Mouse (Mus musculus) CH12.LX (cell line): ENCODE data around the gene Plekhb1. TPM values are rescaled to one million over a fixed set of nuclear protein-coding genes. Genes with fewer than 3 reads are reported as not detected.

Source experiments
- DNase-seq: peaks from one replicate; pipeline ENCODE4 v3.0.0-alpha.2; 2013; ENCODE audit errors: extremely low read depth
- H3K27ac ChIP-seq: 2 replicates; pipeline ENCODE4 v1.5.1; 2012; ENCODE audit warnings: low read depth, mild to moderate bottlenecking, control low read depth, moderate library complexity; ENCODE audit not compliant: insufficient read depth
- H3K27me3 ChIP-seq: replicated peaks from 2 replicates; pipeline ENCODE3; 2012; ENCODE audit warnings: inconsistent platforms
- H3K36me3 ChIP-seq, 2 experiments: replicated peaks in 1 of 2; 2 replicates each; pipeline versions ENCODE3 to v1.6.1; 2012; ENCODE audit warnings: inconsistent platforms in 1 of 2, low read length in 1 of 2, mild to moderate bottlenecking in 1 of 2, mixed read lengths in 1 of 2, moderate library complexity in 1 of 2; ENCODE audit not compliant: control insufficient read depth in 1 of 2, insufficient read depth in 1 of 2
- H3K4me1 ChIP-seq, 2 experiments: 2 replicates each; pipeline ENCODE4 v1.6.1; 2012; ENCODE audit warnings: inconsistent platforms in 1 of 2, moderate library complexity in 1 of 2; ENCODE audit not compliant: insufficient read depth in 2 of 2, control insufficient read depth in 1 of 2
- H3K4me2 ChIP-seq: 2 replicates; pipeline ENCODE4 v1.6.1; 2012; ENCODE audit warnings: low read depth, mild to moderate bottlenecking, control low read depth; ENCODE audit not compliant: poor library complexity, insufficient read depth, severe bottlenecking
- H3K4me3 ChIP-seq, 3 experiments: fragments of 150-350 bp in 1 of 3; sonication (generic) in 1 of 3; replicated peaks in 1 of 3; 2 replicates each; pipeline versions ENCODE3 to v1.5.1; 2011 to 2012; ENCODE audit warnings: low read depth in 2 of 3, low read length in 2 of 3, mild to moderate bottlenecking in 2 of 3, moderate library complexity in 2 of 3, control low read depth in 1 of 3, improper control_type of control experiment in 1 of 3, inconsistent platforms in 1 of 3, mixed read lengths in 1 of 3; ENCODE audit not compliant: poor library complexity in 1 of 3
- H3K79me2 ChIP-seq: replicated peaks from 2 replicates; pipeline ENCODE4 v1.6.1; 2012; ENCODE audit warnings: mild to moderate bottlenecking, moderate library complexity; ENCODE audit not compliant: control insufficient read depth, poor library complexity, insufficient read depth, severe bottlenecking; ENCODE audit errors: extremely low read depth
- H3K9ac ChIP-seq: 2 replicates; pipeline ENCODE4 v1.6.1; 2012; ENCODE audit warnings: low read depth, mild to moderate bottlenecking, control low read depth, moderate library complexity; ENCODE audit not compliant: insufficient read depth
- H3K9me3 ChIP-seq: replicated peaks from 2 replicates; pipeline ENCODE3; 2012; ENCODE audit warnings: low read length, inconsistent platforms, mixed read lengths
- BHLHE40 ChIP-seq: IDR thresholded peaks from 2 replicates; pipeline ENCODE4 v1.6.1; 2011; ENCODE audit warnings: mild to moderate bottlenecking, low read depth, low read length, improper control_type of control experiment
- CHD1 ChIP-seq: IDR thresholded peaks from 2 replicates; pipeline ENCODE4 v1.6.1; 2012; ENCODE audit warnings: low read depth, low read length, improper control_type of control experiment, inconsistent platforms
- CTCF ChIP-seq, 2 experiments: IDR thresholded peaks in 1 of 2; conservative IDR thresholded peaks in 1 of 2; 2 replicates each; pipeline ENCODE4 v1.5.1; 2011 to 2012; ENCODE audit warnings: low read depth in 2 of 2, low read length in 2 of 2, improper control_type of control experiment in 1 of 2, inconsistent platforms in 1 of 2, mild to moderate bottlenecking in 1 of 2, moderate library complexity in 1 of 2
- EP300 ChIP-seq: IDR thresholded peaks from 2 replicates; pipeline ENCODE4 v1.6.1; 2011; ENCODE audit warnings: low read length, improper control_type of control experiment
- ETS1 ChIP-seq: conservative IDR thresholded peaks from 2 replicates; pipeline ENCODE4 v1.6.1; 2012; ENCODE audit warnings: low read depth, mild to moderate bottlenecking, inconsistent platforms, low read length, improper control_type of control experiment, moderate library complexity
- JUN ChIP-seq: IDR thresholded peaks from 2 replicates; pipeline ENCODE4 v1.6.1; 2011; ENCODE audit warnings: low read depth, mild to moderate bottlenecking, low read length, improper control_type of control experiment, moderate library complexity; ENCODE audit not compliant: insufficient read depth
- KAT2A ChIP-seq: IDR thresholded peaks from 2 replicates; pipeline ENCODE4 v1.6.1; 2012; ENCODE audit warnings: low read length, improper control_type of control experiment, inconsistent platforms; ENCODE audit not compliant: insufficient replicate concordance
- MXI1 ChIP-seq: IDR thresholded peaks from 2 replicates; pipeline ENCODE4 v1.6.1; 2011; ENCODE audit warnings: mild to moderate bottlenecking, low read depth, low read length, improper control_type of control experiment
- NRF1 ChIP-seq: IDR thresholded peaks from 2 replicates; pipeline ENCODE4 v1.6.1; 2014; ENCODE audit warnings: low read depth, mild to moderate bottlenecking, inconsistent platforms, low read length, improper control_type of control experiment, moderate library complexity
- RAD21 ChIP-seq: IDR thresholded peaks from 2 replicates; pipeline ENCODE4 v1.6.1; 2011; ENCODE audit warnings: low read depth, mild to moderate bottlenecking, low read length, improper control_type of control experiment, moderate library complexity
- SMC3 ChIP-seq: IDR thresholded peaks from 2 replicates; pipeline ENCODE4 v1.6.1; 2011; ENCODE audit warnings: low read depth, low read length, improper control_type of control experiment
- TBP ChIP-seq: conservative IDR thresholded peaks from 2 replicates; pipeline ENCODE4 v1.6.1; 2011; ENCODE audit warnings: low read depth, low read length, improper control_type of control experiment
- TCF12 ChIP-seq: IDR thresholded peaks from 2 replicates; pipeline ENCODE4 v1.6.1; 2014; ENCODE audit warnings: low read depth, mild to moderate bottlenecking, inconsistent platforms, low read length, improper control_type of control experiment
- USF2 ChIP-seq: conservative IDR thresholded peaks from 2 replicates; pipeline ENCODE4 v1.6.1; 2011; ENCODE audit warnings: low read depth, low read length, improper control_type of control experiment
- ZKSCAN1 ChIP-seq: IDR thresholded peaks from 2 replicates; pipeline ENCODE4 v1.6.1; 2012; ENCODE audit warnings: low read depth, inconsistent platforms, low read length, improper control_type of control experiment, borderline replicate concordance
- ZNF384 ChIP-seq: IDR thresholded peaks from 2 replicates; pipeline ENCODE4 v1.6.1; 2012; ENCODE audit warnings: low read depth, low read length, improper control_type of control experiment, inconsistent platforms
- dilution Hi-C: fragments of 300-500 bp; cut with MboI; formaldehyde crosslinking; loops from 2 replicates; pipeline ENCODE4 v1.14.3; 2020; ENCODE audit warnings: low sequenced_read_pairs; ENCODE audit not compliant: extremely low pct_unique_long_range_greater_than_20kb, extremely low pct_ligation_motif_present
- in situ Hi-C: fragments of 300-500 bp; cut with MboI; formaldehyde crosslinking; loops from 3 replicates; pipeline ENCODE4 v1.14.3; 2019; ENCODE audit warnings: low sequenced_read_pairs, low pct_ligation_motif_present, low pct_unique_long_range_greater_than_20kb, mixed read lengths
- polyA plus RNA-seq: library from polyadenylated mRNA; unstranded; fragments of >175 nt; gene quantifications from 2 replicates; pipeline ENCODE4 v1.2.1, GENCODE M21; 2012; ENCODE audit warnings: low read depth; ENCODE audit not compliant: insufficient read length
- total RNA-seq, 2 experiments: library from RNA; depleted of rRNA; stranded (reverse); fragments of 300-350 nt in 1 of 2; fragments of >200 nt in 1 of 2; gene quantifications; 2 replicates each; pipeline ENCODE4 v1.2.3; 2012 to 2014

Plekhb1 gene
- total and polyA plus RNA-seq, 3 experiments: 0.04 TPM; not detected in 2

- dilution Hi-C loops: no loop called here
- H3K4me3 ChIP-seq: no peak overlapping the region
Observed at GRCm38 (mm10) chr7:100649095-100649494, 13.1 kb downstream of the Plekhb1 start.

GRCm38 (mm10) chr7:100645147-100645546, 17.1 kb downstream of the Plekhb1 start:
- Histone ChIP-seq H3K4me2 (no peak overlapping the region), H3K27me3 (no peaks in the 10 kb centered on the region)
- peak; percentile 63 for DNase-seq
- no peak for TF ChIP-seq CHD1
- no peak for TF ChIP-seq ETS1
- TF ChIP-seq RAD21: peak; percentile 76
- peak; percentile 78 to 82 for TF ChIP-seq CTCF (conservative IDR thresholded peaks at IDR 0.05 in 1 of 2, IDR thresholded peaks at IDR 0.05 in 1 of 2; ENCODE audit: low read depth in 2 of 2, low read length in 2 of 2)
- TF ChIP-seq SMC3: peak; percentile 69
- TF ChIP-seq, all 38 proteins: peak for 3
- Histone ChIP-seq H3K9me3 (no peaks in the 10 kb centered on the region), H3K36me3 (peaks cover 0 to 26% of the 10 kb centered on the region in 2 experiments), H3K4me1 (peaks cover 0 to 12% of the 10 kb centered on the region in 2 experiments; a peak in 1 of 4 replicates), H3K27ac (no peak overlapping the region), H3K79me2 (no peaks in the 10 kb centered on the region), H3K4me3 (no peak overlapping the region), H3K9ac (no peak overlapping the region)
- in situ Hi-C loops (no loop called here), dilution Hi-C loops (no loop called here)

More at GRCm38 (mm10) chr7:100649095-100649494, 13.1 kb downstream of the Plekhb1 start:
- H3K9me3 ChIP-seq: no peaks in the 10 kb centered on the region
- TF ChIP-seq JUN (no peak), NRF1 (no peak), USF2 (no peak), BHLHE40 (no peak), ZKSCAN1 (no peak), EP300 (no peak), TBP (no peak), MXI1 (no peak), ETS1 (no peak)
- no peak overlapping the region for H3K27ac ChIP-seq
- in situ Hi-C loops: no loop called here
- peaks cover 0 to 21% of the 10 kb centered on the region in 2 experiments for H3K36me3 ChIP-seq
- no peak for DNase-seq
- H3K79me2 ChIP-seq: no peaks in the 10 kb centered on the region
- H3K4me2 ChIP-seq: no peak overlapping the region
- no peaks in the 10 kb centered on the region for H3K27me3 ChIP-seq
- peaks cover 0 to 12% of the 10 kb centered on the region in 2 experiments; a peak in 1 of 4 replicates for H3K4me1 ChIP-seq
- no peak overlapping the region for H3K9ac ChIP-seq

- H3K36me3 ChIP-seq: peaks cover 0 to 18% of the 10 kb centered on the region in 2 experiments
- H3K9ac ChIP-seq: no peak overlapping the region
- in situ Hi-C loops (no loop called here), dilution Hi-C loops (no loop called here)
- no peak for DNase-seq
- no peak overlapping the region for H3K27ac ChIP-seq
- no peaks in the 10 kb centered on the region for H3K9me3 ChIP-seq
- no peak overlapping the region for H3K4me2 ChIP-seq
- H3K79me2 ChIP-seq: no peaks in the 10 kb centered on the region
- peaks cover 0 to 6% of the 10 kb centered on the region in 2 experiments; a peak in 2 of 4 replicates for H3K4me1 ChIP-seq
- no peaks in the 10 kb centered on the region for H3K27me3 ChIP-seq
- no peak overlapping the region for H3K4me3 ChIP-seq
- TF ChIP-seq EP300 (no peak), CTCF (conservative IDR thresholded peaks at IDR 0.05 in 1 of 2, IDR thresholded peaks at IDR 0.05 in 1 of 2; ENCODE audit: low read depth in 2 of 2, low read length in 2 of 2) (no peak), KAT2A (no peak), ZNF384 (no peak), TCF12 (no peak)
Observed at GRCm38 (mm10) chr7:100642413-100642812, 19.8 kb downstream of the Plekhb1 start.
